Mouse (Mus musculus) layer of hippocampus, adult 2 months (tissue): ENCODE results near the gene 2310039H08Rik. TPM values are rescaled to one million over a fixed set of nuclear protein-coding genes. Genes with fewer than 3 reads are reported as not detected.
"Not testable (repeated sequence)": the region's sequence is repeated elsewhere in the genome, so short reads cannot be mapped to it uniquely, and the experiment has no call there.

ENCODE experiments used
- DNase-seq, 2 experiments: peaks; one replicate each; pipeline ENCODE4 v3.0.0; 2022; ENCODE audit warnings: low spot score in 2 of 2
- H3K27ac ChIP-seq: fragments of 200-600 bp; 2 replicates; pipeline ENCODE4 v1.8.1; 2022
- H3K4me3 ChIP-seq: fragments of 200-600 bp; 2 replicates; pipeline ENCODE4 v1.8.1; 2022; ENCODE audit warnings: mild to moderate bottlenecking
- CTCF ChIP-seq: fragments of 200-600 bp; conservative IDR thresholded peaks from 2 replicates; pipeline ENCODE4 v1.8.1; 2022; ENCODE audit warnings: antibody characterized with exemption, mild to moderate bottlenecking, moderate library complexity
- total RNA-seq, 2 experiments: library from RNA; stranded (reverse); gene quantifications; 2 replicates each; pipeline ENCODE4 v1.2.3; 2021

2310039H08Rik gene
- total RNA-seq, 2 experiments from 2014 or later, result 8.7 to 10.7 TPM

- no peak for DNase-seq
- H3K4me3 ChIP-seq, result peak overlapping the region; percentile 63
- TF ChIP-seq CTCF, result no peak
- peak overlapping the region; percentile 93 for H3K27ac ChIP-seq
Measured at GRCm38 (mm10) chr17:46771616-46772015, 819 bp upstream of the 2310039H08Rik start.

GRCm38 (mm10) chr17:46772038-46772403, 414 bp upstream of the 2310039H08Rik start:
- DNase-seq, result no peak
- H3K27ac ChIP-seq, result peak overlapping the region; percentile 93
- H3K4me3 ChIP-seq, result peak overlapping the region; percentile 63
- no peak for TF ChIP-seq CTCF

- Histone ChIP-seq H3K27ac (peak overlapping the region; percentile 93), H3K4me3 (peak overlapping the region; percentile 63)
- no peak for DNase-seq
- peak; percentile 60 for TF ChIP-seq CTCF
Measured at GRCm38 (mm10) chr17:46773278-46774130, 1.1 kb downstream of the 2310039H08Rik start.

- 0 out of 2 replicates have a peak, but pooled peaks have one; percentile 2 for TF ChIP-seq CTCF
- DNase-seq, result no peak
- H3K27ac ChIP-seq, result peak overlapping the region; percentile 46; the same call in 1 of the 2 replicates
- no peak overlapping the region for H3K4me3 ChIP-seq
Measured at GRCm38 (mm10) chr17:46774131-46774472, 1.7 kb downstream of the 2310039H08Rik start.

GRCm38 (mm10) chr17:46775070-46775469, 2.6 kb downstream of the 2310039H08Rik start:
- H3K27ac ChIP-seq, result no peak overlapping the region
- no peak for TF ChIP-seq CTCF

GRCm38 (mm10) chr17:46776087-46776486, 3.7 kb downstream of the 2310039H08Rik start:
- no peak overlapping the region for H3K4me3 ChIP-seq
- no peak for DNase-seq
- no peak for TF ChIP-seq CTCF
- H3K27ac ChIP-seq, result no peak overlapping the region

More at GRCm38 (mm10) chr17:46775070-46775469, 2.6 kb downstream of the 2310039H08Rik start:
- no peak overlapping the region for H3K4me3 ChIP-seq
- no peak for DNase-seq

- Histone ChIP-seq H3K4me3 (peak overlapping the region; percentile 92), H3K27ac (peak overlapping the region; percentile 90)
- DNase-seq, result no peak
- TF ChIP-seq CTCF, result no peak
Measured at GRCm38 (mm10) chr17:46781876-46782275, 9.4 kb downstream of the 2310039H08Rik start.

GRCm38 (mm10) chr17:46782341-46783221, 10.1 kb downstream of the 2310039H08Rik start, which contains the start of gene Rpl7l1:
Gene Rpl7l1 (minus strand): TSS chr17:46782672.
- H3K27ac ChIP-seq, result peak within 1 kb of the TSS; percentile 90
- peak; percentile 90 to 93 for DNase-seq
- peak within 1 kb of the TSS; percentile 92 for H3K4me3 ChIP-seq
- peak; percentile 83 for TF ChIP-seq CTCF

GRCm38 (mm10) chr17:46783222-46783565, 10.8 kb downstream of the 2310039H08Rik start:
- Histone ChIP-seq H3K27ac (peak overlapping the region; percentile 90), H3K4me3 (peak overlapping the region; percentile 92)
- no peak for DNase-seq
- no peak for TF ChIP-seq CTCF

GRCm38 (mm10) chr17:46786952-46787351, 14.5 kb downstream of the 2310039H08Rik start:
- no peak overlapping the region for H3K27ac ChIP-seq
- no peak for DNase-seq
- TF ChIP-seq CTCF, result no peak
- no peak overlapping the region for H3K4me3 ChIP-seq

- H3K4me3 ChIP-seq, DNase-seq, H3K27ac ChIP-seq: not testable (repeated sequence)
Measured at GRCm38 (mm10) chr17:46787974-46788373, 15.5 kb downstream of the 2310039H08Rik start.

GRCm38 (mm10) chr17:46792963-46793362, 20.5 kb downstream of the 2310039H08Rik start:
- Histone ChIP-seq H3K4me3 (no peak overlapping the region), H3K27ac (no peak overlapping the region)
- no peak for DNase-seq
- no peak for TF ChIP-seq CTCF

GRCm38 (mm10) chr17:46796743-46797142, 24.3 kb downstream of the 2310039H08Rik start:
- no peak for TF ChIP-seq CTCF
- Histone ChIP-seq H3K27ac (no peak overlapping the region), H3K4me3 (no peak overlapping the region)
- no peak for DNase-seq

GRCm38 (mm10) chr17:46797386-46797785, 25.0 kb downstream of the 2310039H08Rik start:
- H3K4me3 ChIP-seq, result no peak overlapping the region
- no peak overlapping the region for H3K27ac ChIP-seq
- TF ChIP-seq CTCF, result no peak
- no peak for DNase-seq
